Mouse (Mus musculus): Measurements from ENCODE around the gene Il21r.

DNA sequence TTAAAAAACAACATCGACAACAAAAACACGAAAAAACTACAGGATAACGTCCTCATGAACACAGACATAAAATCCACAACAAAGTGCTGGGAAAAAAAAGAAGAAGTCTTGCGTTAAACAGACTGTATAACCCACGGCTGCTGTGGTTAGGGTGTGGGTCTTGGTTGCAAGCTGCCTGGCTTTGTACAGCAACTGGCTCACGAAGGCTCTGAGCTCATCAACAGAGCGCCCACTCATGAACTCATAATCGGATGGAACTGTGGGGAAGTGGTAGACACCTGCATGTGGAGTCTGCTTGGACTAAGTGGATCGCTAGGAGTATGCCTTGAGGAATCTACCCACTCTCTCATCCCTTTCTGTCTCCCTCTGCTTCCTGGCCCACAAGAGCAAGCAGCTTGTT, 6.1 kb upstream of the Il21r start:
- TF ChIP-seq POLR2A (IDR thresholded peaks at IDR 0.05; ENCODE audit: borderline replicate concordance, control insufficient read depth, low read depth, low read length): no peak
- TF ChIP-seq CTCF (IDR thresholded peaks at IDR 0.05; ENCODE audit: control insufficient read depth, insufficient read depth, low read length): no peak

Measured in bone marrow, adult 2 months (tissue).